Mouse (Mus musculus) left cerebral cortex, postnatal 14 days (tissue): ENCODE results near the gene Ankrd33. TPM values are rescaled to one million over a fixed set of nuclear protein-coding genes. Genes with fewer than 3 reads are reported as not detected.
A peak's percentile ranks its signal among the peaks of the same experiment; 100 is the strongest.
"Not testable (repeated sequence)": the region's sequence is repeated elsewhere in the genome, so short reads cannot be mapped to it uniquely, and the experiment has no call there.

Source experiments
- DNase-seq, 2 experiments: peaks; one replicate each; pipeline ENCODE4 v3.0.0; 2021 to 2022; ENCODE audit warnings: low spot score in 2 of 2, mixed read lengths in 1 of 2
- intact Hi-C: fragments of 180-260 bp; cut with DNase I; formaldehyde crosslinking; loops from one replicate; pipeline ENCODE4 v1.15.1; 2025
- total RNA-seq, 2 experiments: library from RNA; stranded (reverse); gene quantifications; 2 replicates each; pipeline ENCODE4 v1.2.3; 2021

Gene Ankrd33
- total RNA-seq, 2 experiments from 2014 or later: 0.21 TPM; not detected in 1

- no peak for DNase-seq
- intact Hi-C loops: no loop called here
Measured at GRCm38 (mm10) chr15:101082236-101082635, 33.3 kb upstream of the Ankrd33 start.

DNA sequence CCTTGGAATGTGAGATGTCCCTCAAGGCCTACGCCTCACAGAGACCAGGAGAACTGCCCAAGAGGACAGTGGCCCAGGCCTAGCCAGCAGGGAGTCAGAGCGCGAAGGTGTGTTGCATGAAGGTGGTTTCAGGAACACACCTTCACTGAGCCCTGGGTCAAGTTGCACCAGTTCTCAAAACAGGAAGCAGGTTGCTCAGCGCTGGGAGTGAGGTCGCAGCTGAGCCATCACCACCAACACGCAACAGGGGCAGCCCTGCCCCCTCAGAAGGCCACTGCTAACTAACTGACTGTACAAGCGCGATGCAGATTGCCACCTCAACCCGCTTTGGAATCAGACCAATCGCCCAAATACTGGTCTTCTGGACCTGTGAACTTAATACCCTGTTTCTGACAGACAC is 31.1 kb upstream of the Ankrd33 start:
- intact Hi-C loops: no loop called here

DNA sequence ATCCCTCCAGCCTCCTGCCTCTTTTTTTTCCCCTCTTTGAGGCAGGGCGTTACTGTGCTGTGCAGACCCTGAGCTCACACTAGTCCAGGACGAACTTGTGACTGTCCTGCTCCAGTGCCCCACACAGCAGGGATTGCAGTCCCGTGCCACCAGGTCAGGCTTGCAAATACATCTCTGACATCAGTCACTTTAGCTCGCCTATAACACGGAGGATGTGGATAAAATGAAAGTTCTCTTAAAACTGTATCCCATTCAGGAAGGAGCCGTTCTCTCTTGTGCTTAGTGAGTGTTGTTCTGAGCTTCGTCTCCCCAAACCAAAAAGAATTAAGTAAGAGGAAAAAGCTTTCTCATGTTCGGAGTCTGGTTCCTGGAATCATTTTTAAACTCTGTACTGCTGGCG is 29.1 kb upstream of the Ankrd33 start:
- no peak for DNase-seq
- intact Hi-C loops: no loop called here

More for the DNA sequence above, 31.1 kb upstream of the Ankrd33 start:
- DNase-seq: no peak

GRCm38 (mm10) chr15:101086956-101087355 is 28.6 kb upstream of the Ankrd33 start:
- no peak for DNase-seq
- intact Hi-C loops: no loop called here

- intact Hi-C loops: no loop called here
- DNase-seq: peak in 1 of 2 experiments; percentile 68
Measured at GRCm38 (mm10) chr15:101088291-101088690, 27.3 kb upstream of the Ankrd33 start.

DNA sequence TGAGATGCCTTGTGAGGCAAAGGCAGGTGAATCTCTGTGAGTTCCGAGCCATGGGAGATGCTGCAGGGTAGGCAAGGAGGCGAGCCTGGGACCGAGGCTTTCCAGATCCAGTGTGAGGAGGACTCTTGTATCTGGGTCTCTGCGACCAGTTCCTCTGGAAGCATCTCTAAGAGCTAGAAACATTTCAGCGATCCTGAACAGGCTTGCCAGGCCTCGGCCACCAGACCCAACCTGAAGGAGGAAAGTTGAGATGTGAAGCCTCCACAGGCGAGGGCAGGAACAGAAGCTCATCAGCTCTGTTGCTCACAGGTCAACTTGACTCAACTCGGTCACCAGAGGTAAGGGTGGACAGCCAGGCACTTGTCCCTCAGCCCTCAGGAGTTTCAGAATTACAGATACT is 24.0 kb upstream of the Ankrd33 start:
- intact Hi-C loops: no loop called here
- DNase-seq: no peak

DNA sequence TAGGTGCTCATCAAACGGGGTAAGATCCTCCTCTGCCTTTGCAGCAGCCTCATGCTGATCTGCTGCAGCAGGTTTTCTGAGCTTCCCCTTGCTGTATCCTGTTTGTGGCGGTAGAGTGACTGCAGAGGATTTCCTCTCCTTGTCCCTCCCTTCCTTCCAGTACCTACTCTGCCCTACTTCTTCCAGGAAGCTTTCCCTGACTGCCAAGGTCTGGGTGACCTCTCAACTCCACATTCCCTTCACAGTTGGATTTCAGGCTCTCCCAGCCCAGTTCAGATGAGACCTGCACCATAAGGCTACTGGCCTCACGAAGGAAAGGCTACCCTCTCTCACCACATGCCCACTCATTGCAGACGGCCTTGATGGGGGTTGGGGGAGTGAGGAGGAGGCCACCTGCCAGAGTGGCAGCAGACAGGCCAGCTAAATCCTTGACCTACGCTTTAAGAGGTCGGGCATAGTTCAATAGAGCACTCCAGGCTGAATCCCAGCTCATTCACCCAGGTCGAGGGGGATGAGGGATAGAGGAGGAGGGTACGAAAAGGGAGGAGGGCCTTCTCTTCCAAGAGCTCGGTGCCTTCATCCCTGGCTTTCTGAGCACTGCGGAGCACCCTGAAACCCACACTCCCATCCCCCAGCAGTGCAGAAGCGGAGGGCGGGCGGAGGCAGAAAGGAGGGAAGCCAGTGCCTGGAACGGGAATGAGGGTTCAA is 23.3 kb upstream of the Ankrd33 start:
- no peak for DNase-seq
- intact Hi-C loops: no loop called here

- peak; percentile 36 to 39 for DNase-seq
- intact Hi-C loops: no loop called here
Measured at GRCm38 (mm10) chr15:101092829-101093648, 22.5 kb upstream of the Ankrd33 start.

DNA sequence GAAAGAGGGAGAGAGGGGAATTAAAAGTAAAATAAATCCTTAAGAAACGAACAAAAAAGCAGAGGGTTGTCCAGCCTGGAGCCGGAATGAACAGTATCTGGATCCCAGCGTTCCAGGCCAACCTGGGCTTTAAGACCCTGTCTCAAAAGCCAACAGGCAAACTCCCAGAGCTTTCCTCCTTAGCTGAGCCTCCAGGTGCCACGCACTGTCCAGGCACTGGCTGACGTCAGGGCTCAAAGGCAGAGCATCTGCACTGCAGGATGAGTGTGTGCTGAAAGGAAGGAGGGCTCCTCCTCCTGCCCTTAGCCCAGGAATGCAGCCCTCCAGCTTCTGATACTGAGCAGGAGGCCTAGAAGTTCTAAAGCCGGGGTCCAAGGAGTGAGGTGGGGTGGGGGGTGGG is 21.6 kb upstream of the Ankrd33 start:
- intact Hi-C loops: no loop called here
- no peak for DNase-seq

DNA sequence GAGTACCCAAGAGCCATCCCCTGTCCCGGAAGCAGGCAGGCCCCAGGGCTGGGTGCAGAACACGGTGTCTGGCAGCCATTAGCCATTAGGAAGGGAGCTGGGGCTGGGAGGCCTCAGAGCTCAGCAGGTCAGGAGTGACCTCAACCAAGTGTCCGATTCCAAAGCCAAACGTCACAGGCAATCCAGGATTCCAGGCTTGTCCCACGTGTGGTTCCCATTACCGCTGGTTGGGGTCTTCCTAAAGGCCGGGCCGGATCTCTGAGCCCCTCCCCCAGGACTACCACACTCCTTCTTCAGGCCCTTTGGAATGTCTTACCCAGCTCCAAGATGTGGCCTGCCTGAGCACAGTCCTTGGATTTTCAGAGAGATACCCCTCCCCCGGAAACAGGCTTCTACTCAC is 20.6 kb upstream of the Ankrd33 start:
- DNase-seq: no peak
- intact Hi-C loops: no loop called here

DNA sequence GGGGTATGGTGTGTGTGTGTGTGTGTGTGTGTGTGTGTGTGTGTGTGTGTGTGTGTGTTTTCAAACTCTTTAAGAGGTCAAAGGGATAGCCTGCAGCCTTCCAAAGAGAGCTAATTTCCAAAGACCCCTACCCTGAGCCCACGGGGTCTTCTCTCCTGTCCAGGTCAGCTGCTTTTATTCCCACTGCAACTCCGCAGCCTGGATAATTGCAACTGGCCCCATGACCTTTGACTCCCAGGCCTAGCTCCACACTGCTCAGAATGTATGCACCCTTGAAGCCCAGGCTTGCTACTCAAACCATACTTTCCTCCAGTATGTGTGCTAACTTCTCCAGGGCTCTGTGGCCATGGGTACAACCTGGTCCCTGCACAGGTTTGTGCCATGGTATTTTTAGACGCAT is 20.2 kb upstream of the Ankrd33 start:
- DNase-seq: no peak
- intact Hi-C loops: no loop called here

GRCm38 (mm10) chr15:101097985-101098651 is 17.4 kb upstream of the Ankrd33 start:
- intact Hi-C loops: no loop called here
- DNase-seq: no peak

GRCm38 (mm10) chr15:101100996-101101395 is 14.6 kb upstream of the Ankrd33 start:
- intact Hi-C loops: loop anchor here (5.0 kb wide), 1 partner anchor 44 kb away; no protein-coding TSS in a partner anchor
- DNase-seq: no peak

DNA sequence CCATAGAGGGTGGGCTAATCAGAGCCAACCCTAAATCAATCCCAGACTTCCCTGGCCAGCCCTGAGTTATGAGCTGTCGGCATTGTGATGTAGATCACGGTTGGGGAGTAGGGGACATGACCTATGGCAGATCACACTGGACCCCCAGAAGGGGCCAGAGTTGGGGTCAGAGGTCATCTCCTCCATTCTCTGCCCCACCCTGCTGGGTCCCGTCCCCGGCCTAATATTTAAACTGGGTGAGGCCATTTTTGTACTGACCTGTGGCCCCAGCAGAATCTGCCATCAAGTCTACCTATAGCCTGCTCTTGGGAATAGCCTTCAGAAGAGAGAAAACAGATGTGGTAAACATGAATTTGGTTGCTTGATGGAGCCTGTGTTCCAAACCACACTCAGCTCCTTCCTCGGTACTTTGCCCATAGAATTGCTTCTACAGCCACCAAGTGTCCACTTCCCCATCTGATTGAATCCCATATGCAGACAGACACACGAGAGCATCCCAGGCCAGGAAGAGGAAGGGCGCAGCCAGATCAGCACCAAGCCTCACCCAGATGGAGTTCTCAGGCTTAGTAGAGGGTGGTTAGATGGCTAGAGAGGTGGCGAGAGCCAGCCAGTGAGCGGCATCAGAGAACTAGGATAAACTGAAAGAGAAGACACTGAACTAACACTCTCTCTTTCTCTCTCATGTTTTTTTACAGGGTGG is 11.8 kb upstream of the Ankrd33 start:
- intact Hi-C loops: loop anchor here (5.0 kb wide), 1 partner anchor 46 kb away; no protein-coding TSS in a partner anchor
- no peak for DNase-seq

DNA sequence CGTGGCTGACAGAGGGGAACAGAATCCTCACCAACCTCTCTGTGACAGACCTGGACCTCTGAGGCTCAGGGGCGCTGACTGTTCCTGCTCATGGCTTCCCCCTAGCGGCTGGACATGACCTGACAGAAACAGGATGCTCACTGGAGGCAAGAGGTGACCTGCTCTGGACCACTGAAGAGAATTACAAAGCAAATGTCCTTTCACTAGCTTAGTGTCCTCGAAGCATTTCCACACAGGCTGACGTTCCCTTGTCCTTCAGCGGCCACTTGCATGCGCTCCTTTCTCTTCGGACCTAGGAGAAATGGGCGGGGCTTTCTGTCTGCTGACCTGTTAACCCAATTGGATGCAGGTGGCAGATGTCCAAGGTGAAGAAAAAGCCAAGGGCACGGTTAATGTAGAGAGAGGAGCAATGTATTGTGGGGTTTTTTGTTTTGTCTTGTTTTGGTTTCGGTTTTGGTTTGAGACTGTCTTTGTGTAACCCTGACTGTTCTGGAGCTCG is 10.0 kb upstream of the Ankrd33 start:
- DNase-seq: peak; percentile 38 to 64
- intact Hi-C loops: no loop called here

DNA sequence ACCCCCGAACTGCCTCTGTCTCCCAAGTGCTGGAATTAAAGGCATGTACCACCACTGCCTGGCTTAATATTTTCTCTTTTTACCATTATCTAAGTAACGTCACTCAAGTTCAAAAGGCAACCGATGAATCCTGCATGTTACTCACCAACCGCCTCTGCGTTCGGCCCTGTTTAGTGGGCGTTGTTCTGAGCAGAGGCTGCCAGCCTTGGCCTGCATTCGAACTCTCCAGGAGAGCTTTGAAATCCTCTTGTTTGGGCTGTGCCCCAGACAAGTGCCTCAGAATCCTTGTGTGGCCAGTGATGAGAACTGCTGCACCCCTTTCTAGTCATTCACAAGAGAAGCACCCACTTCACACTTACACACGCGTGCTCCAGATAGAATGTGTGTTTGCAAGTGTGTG is 9.5 kb upstream of the Ankrd33 start:
- DNase-seq: no peak
- intact Hi-C loops: no loop called here

- DNase-seq: no peak
- intact Hi-C loops: no loop called here
Measured at GRCm38 (mm10) chr15:101107906-101108671, 7.5 kb upstream of the Ankrd33 start.

GRCm38 (mm10) chr15:101113176-101113575 is 2.4 kb upstream of the Ankrd33 start:
- intact Hi-C loops: no loop called here
- peak in 1 of 2 experiments; percentile 41 for DNase-seq

- DNase-seq, intact Hi-C loops: not testable (repeated sequence)
Measured at GRCm38 (mm10) chr15:101113778-101114177, 1.8 kb upstream of the Ankrd33 start.
